Comparison of ENCODE assay signal across 11 mouse cellular contexts in genomic region chr1:135619932-135620391, GRCm38 (mm10). TPM values are rescaled to one million over a fixed set of nuclear protein-coding genes. Genes with fewer than 3 reads are reported as not detected.
DNase-seq lines count a peak whose midpoint lies in the region; ATAC-seq and TF ChIP-seq lines count a peak whose summit lies in the region.
"Had no signal": no experiment of that assay in that cellular context is flagged by ENCODE, and none has a peak within 500 bp of the region (broad histone marks: within the 10 kb centered on the region; RNA-seq: fewer than 3 reads in every experiment).

No protein-coding gene starts in this region.

- H3K4me2 ChIP-seq in liver, embryonic 11.5 days = no peak overlapping the region
- no peak overlapping the region for H3K4me2 ChIP-seq in neural tube, embryonic 14.5 days (ENCODE audit: low read depth, low read length)
- H3K4me2 ChIP-seq: forebrain, embryonic 12.5 days had no signal

- 0 out of 2 replicates have a peak, but pooled peaks cover 5% of the 10 kb centered on the region for H3K4me1 ChIP-seq in liver, adult 2 months (ENCODE audit: control insufficient read depth, insufficient read depth, low read length)
- peaks cover 10% of the 10 kb centered on the region for H3K4me1 ChIP-seq in liver, embryonic 11.5 days (replicated peaks; ENCODE audit: control insufficient read depth, insufficient read depth, low read length)
- peaks cover 12% of the 10 kb centered on the region; the same call in 1 of the 2 replicates for H3K4me1 ChIP-seq in neural tube, embryonic 14.5 days (ENCODE audit: control insufficient read depth, insufficient read depth, low read length)

- no peak for TF ChIP-seq CTCF in liver, adult 2 months (IDR thresholded peaks at IDR 0.05; ENCODE audit: low read depth, low read length)

- H3K36me3 ChIP-seq in liver, adult 2 months (ENCODE audit: control insufficient read depth, insufficient read depth, low read length) = no peaks in the 10 kb centered on the region
- no peaks in the 10 kb centered on the region for H3K36me3 ChIP-seq in liver, embryonic 11.5 days (ENCODE audit: control insufficient read depth, insufficient read depth, low read length)
- no peaks in the 10 kb centered on the region for H3K36me3 ChIP-seq in neural tube, embryonic 14.5 days (ENCODE audit: control insufficient read depth, insufficient read depth, low read length)
- H3K36me3 ChIP-seq: forebrain, embryonic 12.5 days had no signal

- peak overlapping the region; percentile 38; the same call in 1 of the 2 replicates for H3K27ac ChIP-seq in liver, adult 2 months (replicated peaks; ENCODE audit: insufficient read depth, low read depth, low read length)
- no peak overlapping the region for H3K27ac ChIP-seq in liver, embryonic 11.5 days (ENCODE audit: low read depth, low read length)
- no peak overlapping the region for H3K27ac ChIP-seq in neural tube, embryonic 14.5 days (ENCODE audit: low read depth, low read length)
- H3K27ac ChIP-seq: forebrain, embryonic 12.5 days had no signal

- peak; percentile 47 for DNase-seq in liver, adult 2 months (ENCODE audit: extremely low read depth, low read depth, low spot score)
- no peak for DNase-seq in liver, embryonic 11.5 days (ENCODE audit: low spot score)
- DNase-seq in brain, adult 2 months (ENCODE audit: low read depth, low spot score) = peak; percentile 47
- DNase-seq in kidney, postnatal 10 days = peak; percentile 48
- DNase-seq in cerebellum, postnatal 4 days (ENCODE audit: low spot score in 2 of 2) = no peak
- no peak for DNase-seq in layer of hippocampus, postnatal 36 days
- DNase-seq: adrenal gland, postnatal 10 days; thymus, adult 2 months had no signal

- no peaks in the 10 kb centered on the region for H3K27me3 ChIP-seq in liver, adult 2 months (ENCODE audit: control insufficient read depth, insufficient read depth, low read length)
- no peaks in the 10 kb centered on the region for H3K27me3 ChIP-seq in liver, embryonic 11.5 days (replicated peaks; ENCODE audit: control insufficient read depth, insufficient read depth, low read length)
- no peaks in the 10 kb centered on the region for H3K27me3 ChIP-seq in neural tube, embryonic 14.5 days (ENCODE audit: control insufficient read depth, insufficient read depth, low read length)
- H3K27me3 ChIP-seq: forebrain, embryonic 12.5 days had no signal

- H3K4me3 ChIP-seq in liver, adult 2 months (ENCODE audit: insufficient read depth, low read depth, low read length) = no peak overlapping the region
- H3K4me3 ChIP-seq in liver, embryonic 11.5 days (ENCODE audit: low read depth, low read length) = no peak overlapping the region
- H3K4me3 ChIP-seq in neural tube, embryonic 14.5 days (ENCODE audit: low read depth, low read length) = no peak overlapping the region
- H3K4me3 ChIP-seq: forebrain, embryonic 12.5 days had no signal

- 22% methylated on average over 7 of the region's 7 CpGs for WGBS in liver, adult 2 months
- WGBS in liver, embryonic 11.5 days = 5% methylated on average over 7 of the region's 7 CpGs
- 2% methylated on average over 7 of the region's 7 CpGs for WGBS in neural tube, embryonic 14.5 days

- ATAC-seq in liver, embryonic 11.5 days (replicated peaks; ENCODE audit: low FRiP score) = no peak
- peak; percentile 68; the same call in 1 of the 2 replicates for ATAC-seq in neural tube, embryonic 14.5 days (ENCODE audit: low read depth)
- ATAC-seq: intestine, postnatal 0 days had no signal

- H3K9me3 ChIP-seq in liver, embryonic 11.5 days (ENCODE audit: control insufficient read depth, low read length) = no peaks in the 10 kb centered on the region
- no peaks in the 10 kb centered on the region for H3K9me3 ChIP-seq in neural tube, embryonic 14.5 days (ENCODE audit: control insufficient read depth, low read length)
- H3K9me3 ChIP-seq: forebrain, embryonic 12.5 days had no signal

- H3K9ac ChIP-seq in liver, adult 2 months (ENCODE audit: low read depth, low read length) = no peak overlapping the region
- H3K9ac ChIP-seq in liver, embryonic 11.5 days (ENCODE audit: low read depth, low read length) = no peak overlapping the region
- no peak overlapping the region for H3K9ac ChIP-seq in neural tube, embryonic 14.5 days (replicated peaks; ENCODE audit: low read depth, low read length)
- H3K9ac ChIP-seq: forebrain, embryonic 12.5 days had no signal

- no peak for TF ChIP-seq POLR2A in liver, adult 2 months (IDR thresholded peaks at IDR 0.05; ENCODE audit: extremely low read depth, insufficient read depth, low read length)

- H3K79me2 ChIP-seq in liver, adult 2 months (ENCODE audit: control insufficient read depth, insufficient read depth, low read length) = no peaks in the 10 kb centered on the region

RNA-seq across cellular contexts. Expression of gene Nav1, which starts 12.9 kb away (rescaled TPM):
- 0.83 and 1.5 TPM in 2 replicates for total RNA-seq in liver, adult 2 months (2014; rRNA removed)
- polyA plus RNA-seq in liver, adult 2 months (2012; rRNA removed) = 1.1 and 1.8 TPM in 2 replicates
- polyA plus RNA-seq in liver, embryonic 11.5 days (2014; fragmentation: Nextera tagmentation; extraction: Ambion mirVana) = 8.8 and 8.9 TPM in 2 replicates
- polyA plus RNA-seq in neural tube, embryonic 14.5 days (2014; fragmentation: Nextera tagmentation; extraction: Ambion mirVana) = 61.2 and 64.9 TPM in 2 replicates
- total RNA-seq in layer of hippocampus, postnatal 36 days (2021) = 10 to 100 TPM; 64.6 to 75.1 TPM

Comparison
In these comparisons a context has a peak if more than half of its experiments do, and no peak if none do; other contexts are left out.
1. DNase-seq: peak in liver, adult 2 months (single experiment), brain, adult 2 months (single experiment) and kidney, postnatal 10 days (single experiment); none in liver, embryonic 11.5 days (single experiment), cerebellum, postnatal 4 days (0 of 2) and layer of hippocampus, postnatal 36 days (0 of 2).